Mouse (Mus musculus) gastrocnemius, adult 8-10 months (tissue): Measurements from ENCODE around the gene Upk1a. TPM values are rescaled to one million over a fixed set of nuclear protein-coding genes. Genes with fewer than 3 reads are reported as not detected.

Experiments used
- DNase-seq, 2 experiments: peaks; one replicate each; pipeline ENCODE4 v3.0.0; 2022; ENCODE audit warnings: low spot score in 2 of 2
- total RNA-seq, 4 experiments: library from RNA; stranded (reverse); gene quantifications; 2 replicates each; pipeline ENCODE4 v1.2.4; 2022

Upk1a gene
- total RNA-seq, 4 experiments from 2014 or later: 0.20 TPM; not detected in 3

GRCm38 (mm10) chr7:30579950-30580349 is 32.7 kb downstream of the Upk1a start:
- no peak for DNase-seq

GRCm38 (mm10) chr7:30572969-30573368 is 39.7 kb downstream of the Upk1a start:
- DNase-seq: peak; percentile 86 to 89

DNA sequence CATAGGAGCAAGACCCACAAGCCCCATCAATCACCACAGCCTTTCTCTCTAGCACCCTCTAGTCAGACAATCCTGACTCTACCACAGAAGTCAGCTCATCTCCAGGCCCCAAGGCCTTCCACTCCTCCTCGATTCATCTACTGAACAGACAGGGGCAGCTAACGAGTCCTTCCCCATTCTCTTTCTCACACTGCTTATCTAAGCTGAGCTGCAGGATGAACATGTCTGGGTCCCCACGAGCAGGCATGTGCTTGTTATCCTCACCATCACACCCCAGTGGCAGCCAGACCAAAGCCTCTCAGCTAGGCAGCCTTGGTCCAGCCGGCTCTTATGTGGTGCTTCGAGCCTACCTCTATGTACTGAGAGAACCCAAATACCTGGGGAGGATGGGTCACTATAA is 40.3 kb downstream of the Upk1a start:
- no peak for DNase-seq

DNA sequence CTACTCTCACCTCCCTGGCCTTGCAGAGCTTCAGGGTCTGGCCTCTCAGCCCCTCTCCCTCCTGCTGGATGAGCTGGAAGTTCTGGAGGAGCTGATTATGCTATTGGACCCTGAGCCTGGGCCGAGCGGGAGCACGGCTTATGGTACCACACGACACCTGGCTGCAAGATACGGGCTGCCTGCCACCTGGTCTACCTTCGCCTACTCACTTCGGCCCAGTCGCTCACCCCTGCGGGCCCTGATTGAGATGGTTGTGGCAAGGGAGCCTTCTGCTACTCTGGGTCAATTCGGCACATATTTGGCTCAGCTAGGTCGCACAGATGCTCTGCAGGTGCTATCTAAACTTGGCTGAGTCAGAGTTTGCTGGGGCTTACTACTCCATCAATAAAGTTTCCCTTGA is 45.1 kb downstream of the Upk1a start:
- no peak for DNase-seq

DNA sequence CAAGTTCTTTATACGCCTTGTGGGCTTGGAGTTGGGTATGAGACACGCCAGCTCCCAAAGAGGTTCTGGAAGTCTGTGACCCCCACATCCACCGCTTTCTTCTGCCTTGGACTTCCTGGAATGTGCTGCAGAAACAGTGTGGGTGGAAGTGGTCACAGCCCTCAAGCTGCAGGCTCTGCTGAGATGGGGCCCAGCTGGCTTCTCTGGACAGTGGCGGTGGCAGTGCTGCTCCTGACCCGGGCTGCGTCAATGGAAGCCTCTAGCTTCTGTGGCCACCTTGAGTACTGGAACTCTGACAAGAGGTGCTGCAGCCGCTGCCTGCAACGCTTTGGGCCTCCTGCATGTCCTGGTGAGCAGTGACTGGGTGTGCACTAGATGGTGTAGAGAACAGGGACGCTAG is 46.6 kb downstream of the Upk1a start:
- DNase-seq: no peak

GRCm38 (mm10) chr7:30564970-30565571 is 47.6 kb downstream of the Upk1a start, which contains the start of gene Igflr1:
Igflr1 (plus strand) TSS chr7:30565427.
- no peak for DNase-seq

GRCm38 (mm10) chr7:30563906-30564280 is 48.8 kb downstream of the Upk1a start:
- DNase-seq: no peak

GRCm38 (mm10) chr7:30563117-30563905 is 49.3 kb downstream of the Upk1a start, which contains the start of the genes U2af1l4, Gm49396 and Psenen:
U2af1l4 (plus strand) TSS chr7:30563301.
Gm49396 (plus strand) TSS chr7:30563344.
Psenen (minus strand) TSS chr7:30563627.
- DNase-seq: peak; percentile 89 to 95

- no peak for DNase-seq
Measured at GRCm38 (mm10) chr7:30562526-30563116, 50.0 kb downstream of the Upk1a start.

GRCm38 (mm10) chr7:30560296-30560695 is 52.4 kb downstream of the Upk1a start:
- no peak for DNase-seq

GRCm38 (mm10) chr7:30559443-30559954 is 53.1 kb downstream of the Upk1a start, which contains the start of gene Lin37:
Lin37 (minus strand) TSS chr7:30559838.
- DNase-seq: peak; percentile 98 to 99

DNA sequence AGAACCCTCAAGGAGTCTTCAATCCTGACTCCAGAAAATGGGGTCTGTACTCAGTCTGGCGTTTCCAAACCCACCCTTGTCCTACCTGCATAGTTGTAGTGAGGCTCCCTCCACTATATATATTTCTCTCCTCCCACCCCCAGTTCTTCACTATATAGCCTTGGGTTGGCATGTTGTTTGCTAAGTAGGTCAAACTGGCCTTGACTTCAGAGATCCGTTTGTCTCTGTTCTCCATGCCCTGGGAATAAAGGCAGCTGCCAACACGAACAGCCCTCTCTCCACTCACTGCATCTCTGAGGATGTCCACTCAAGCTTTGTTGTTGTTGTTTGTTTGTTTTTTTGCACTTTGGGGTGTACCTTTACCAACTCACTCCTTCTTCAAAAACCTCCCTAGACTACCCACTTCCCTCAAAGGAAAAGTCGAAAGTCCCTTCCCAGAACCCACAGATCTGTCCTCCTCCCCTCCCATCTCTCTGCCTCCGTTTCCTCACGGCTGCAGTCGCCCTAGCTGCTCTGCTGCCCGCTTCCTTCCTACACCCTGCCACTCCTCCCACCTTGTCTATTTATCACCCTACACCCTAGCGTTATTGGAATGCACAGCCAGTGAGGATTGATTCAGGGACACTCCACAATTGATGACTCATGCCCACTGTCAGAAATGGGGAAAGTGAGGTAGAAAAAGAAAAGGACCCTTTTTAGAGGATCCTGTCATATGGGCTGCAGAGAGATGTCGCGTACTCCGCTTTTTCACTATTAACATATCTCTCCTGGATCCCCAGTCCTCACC is 53.8 kb downstream of the Upk1a start:
- no peak for DNase-seq

- DNase-seq: no peak
Measured at GRCm38 (mm10) chr7:30557901-30558514, 54.6 kb downstream of the Upk1a start.

GRCm38 (mm10) chr7:30556894-30557536 is 55.6 kb downstream of the Upk1a start:
- no peak for DNase-seq

DNA sequence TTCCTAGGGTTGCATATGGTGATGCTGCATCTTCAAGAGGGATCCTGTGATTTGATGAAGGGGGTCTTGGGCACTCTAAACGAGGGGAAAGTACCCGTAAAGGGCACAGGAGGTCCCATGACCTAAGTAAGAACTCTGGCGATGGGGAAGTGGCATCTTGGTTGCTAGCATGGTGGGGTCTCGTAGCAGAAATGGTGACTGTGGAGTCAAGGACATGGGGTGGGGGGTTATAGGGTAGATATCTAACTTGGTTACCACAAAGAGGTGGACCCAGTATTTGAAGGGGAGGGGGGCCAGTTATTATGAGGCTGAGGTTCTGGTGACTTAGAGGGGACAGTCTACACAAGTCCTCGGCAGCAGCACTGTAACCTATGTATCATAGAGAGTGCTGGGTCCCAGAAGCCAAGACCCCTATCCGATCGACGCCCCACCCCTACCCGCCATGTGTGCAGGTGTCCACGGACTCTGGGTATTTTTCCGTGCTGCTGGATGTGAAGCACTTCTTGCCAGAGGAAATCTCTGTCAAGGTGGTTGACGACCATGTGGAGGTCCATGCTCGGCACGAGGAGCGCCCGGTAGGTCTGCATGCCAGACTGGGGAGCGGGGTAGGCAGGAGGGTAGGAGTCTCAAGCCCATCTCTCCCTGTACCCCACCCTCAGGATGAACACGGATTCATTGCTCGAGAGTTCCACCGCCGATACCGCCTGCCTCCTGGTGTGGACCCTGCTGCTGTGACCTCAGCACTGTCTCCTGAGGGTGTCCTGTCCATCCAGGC is 58.6 kb downstream of the Upk1a start:
- DNase-seq: no peak
